Mouse (Mus musculus) kidney, adult 2 months (tissue): ENCODE measurements around the gene Aatk.

Source experiments
- CTCF ChIP-seq: fragments of 200-500 bp; conservative IDR thresholded peaks from 2 replicates; pipeline ENCODE4 v1.5.1; 2011; ENCODE audit warnings: low read depth, mild to moderate bottlenecking, control low read depth, low read length, moderate library complexity, mixed read lengths; ENCODE audit not compliant: insufficient read depth, insufficient read length
- POLR2A ChIP-seq: fragments of 200-500 bp; IDR thresholded peaks from one replicate; pipeline ENCODE4 v1.6.1; 2011; ENCODE audit warnings: low read depth, low read length, control low read depth

- TF ChIP-seq CTCF (no peak), POLR2A (no peak)
Observed at GRCm38 (mm10) chr11:119958856-119959255, 88.1 kb downstream of the Aatk start.
